Mouse (Mus musculus) liver, adult 2 months (tissue): Measurements from ENCODE around the gene Bcl2l11.
A peak's percentile ranks its signal among the peaks of the same experiment; 100 is the strongest.

ENCODE experiments used
- CTCF ChIP-seq: fragments of 200-500 bp; IDR thresholded peaks from 2 replicates; pipeline ENCODE4 v1.5.1; 2011; ENCODE audit warnings: low read depth, low read length, control low read depth
- POLR2A ChIP-seq: fragments of 200-500 bp; IDR thresholded peaks from 2 replicates; pipeline ENCODE4 v1.6.1; 2011; ENCODE audit warnings: low read length, control low read depth; ENCODE audit not compliant: insufficient read depth; ENCODE audit errors: extremely low read depth

DNA sequence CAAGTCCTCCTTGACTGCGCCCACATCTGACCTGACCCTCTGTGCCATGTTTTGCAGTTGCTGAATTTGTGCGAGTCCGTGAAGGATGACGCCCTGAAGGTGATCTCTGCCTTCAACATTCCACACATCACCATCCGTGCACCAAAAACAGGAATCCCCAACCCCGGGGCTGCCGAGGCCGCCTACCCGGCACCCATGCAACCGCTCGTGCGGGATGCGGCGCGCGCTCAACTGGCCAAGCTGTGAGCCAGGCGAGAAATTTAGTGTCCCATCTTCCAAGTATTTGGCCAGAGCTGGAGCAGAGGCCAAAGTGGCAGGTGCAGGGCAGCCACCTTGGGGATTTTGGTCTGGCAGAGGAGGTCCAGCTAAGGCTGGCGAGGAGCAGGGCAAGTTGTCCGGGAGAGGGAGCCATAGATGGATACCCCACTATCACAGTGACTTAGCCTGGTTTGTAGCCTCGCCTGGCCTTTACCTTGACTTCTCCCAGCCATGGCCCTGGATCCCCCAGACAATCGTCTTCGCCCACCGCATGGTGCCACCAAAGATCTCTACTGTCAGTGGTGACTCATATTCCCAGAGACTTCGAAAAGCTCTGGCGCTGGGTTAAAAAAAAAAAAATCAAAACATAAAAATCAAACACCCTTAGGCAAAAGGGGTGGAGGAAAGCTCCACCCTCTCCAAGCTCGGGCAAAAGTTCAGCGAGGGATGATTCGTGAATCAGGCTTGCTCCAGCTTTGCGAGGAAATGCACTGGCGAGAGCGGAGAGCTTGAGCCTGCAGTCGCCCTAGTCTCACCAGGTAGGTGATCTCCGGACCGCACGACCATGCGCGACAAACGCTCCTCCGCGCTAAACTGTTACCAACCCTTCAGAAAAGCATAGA, 2.7 kb upstream of the Bcl2l11 start:
- TF ChIP-seq POLR2A (no peak), CTCF (peak; percentile 43)
